Mouse (Mus musculus) gastrocnemius, postnatal 4 days (tissue): Measurements from ENCODE around the gene Ism2. TPM values are rescaled to one million over a fixed set of nuclear protein-coding genes. Genes with fewer than 3 reads are reported as not detected.
A peak's percentile ranks its signal among the peaks of the same experiment; 100 is the strongest.
"Not testable (repeated sequence)": the region's sequence is repeated elsewhere in the genome, so short reads cannot be mapped to it uniquely, and the experiment has no call there.

Experiments used
- DNase-seq, 2 experiments: peaks; one replicate each; pipeline ENCODE4 v3.0.0; 2021 to 2022; ENCODE audit warnings: low spot score in 2 of 2, mixed read lengths in 2 of 2
- total RNA-seq, 2 experiments: library from RNA; stranded (reverse); gene quantifications; 2 replicates each; pipeline ENCODE4 v1.2.3; 2021

Gene Ism2
- total RNA-seq, 2 experiments from 2014 or later = 0.25 to 0.41 TPM

DNA sequence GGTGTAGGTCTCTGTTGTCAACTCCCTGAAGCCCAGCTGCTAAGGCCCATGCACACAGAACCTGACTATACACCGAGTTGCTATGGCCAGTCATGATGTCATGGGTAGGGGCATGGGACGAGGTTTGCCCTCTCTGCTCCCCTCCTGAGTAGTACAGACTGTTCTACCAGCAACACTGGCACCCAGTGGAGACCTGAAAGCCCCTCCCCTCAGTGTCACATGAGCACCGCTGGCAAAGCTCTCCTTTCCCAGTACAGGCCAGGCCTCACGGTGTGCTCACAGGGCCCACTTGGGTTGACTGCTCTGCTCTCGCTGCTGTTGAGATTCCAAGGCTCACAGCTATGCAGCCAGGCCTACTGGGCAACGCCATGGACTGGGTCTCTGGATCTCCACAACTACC, 5.6 kb downstream of the Ism2 start:
- DNase-seq = no peak

DNA sequence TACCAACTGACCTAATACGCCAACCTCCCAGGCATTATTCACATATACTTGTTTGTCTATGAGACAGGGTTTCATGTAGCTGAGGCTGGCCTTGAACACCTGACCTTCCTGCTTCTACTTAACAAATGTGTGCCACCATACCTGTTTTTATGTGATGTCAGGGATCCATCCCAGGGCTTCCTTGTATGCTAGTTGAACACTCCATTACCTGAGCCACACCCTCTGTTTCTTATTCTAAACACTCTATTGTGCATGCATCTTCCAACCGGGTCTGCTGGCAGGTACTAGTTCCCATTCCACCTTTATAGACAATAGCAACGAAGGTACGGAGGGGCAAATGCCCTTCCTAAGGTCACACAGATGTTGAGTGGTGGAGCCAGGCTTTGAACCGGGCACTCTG, 10.4 kb downstream of the Ism2 start:
- DNase-seq = no peak

DNA sequence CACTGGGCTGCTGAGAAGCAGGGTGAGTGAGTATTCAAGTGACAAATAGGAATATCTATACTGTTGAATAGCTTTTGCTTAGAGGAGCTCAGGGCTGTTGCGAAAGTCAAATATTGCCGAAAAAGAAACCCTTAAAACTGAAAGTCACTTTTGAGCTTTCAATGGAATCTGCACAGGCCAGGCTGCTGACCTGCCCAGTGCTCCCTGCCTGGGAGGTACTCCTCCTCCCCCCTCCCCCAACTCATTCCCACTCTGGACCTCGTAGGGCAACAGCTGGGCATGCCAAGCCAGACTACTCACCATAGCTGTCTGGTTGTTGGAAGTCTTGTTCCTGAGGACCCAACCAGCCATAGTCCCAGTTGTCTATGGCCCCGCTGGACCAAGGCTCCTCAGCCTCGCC, 14.8 kb downstream of the Ism2 start:
- DNase-seq = no peak

DNA sequence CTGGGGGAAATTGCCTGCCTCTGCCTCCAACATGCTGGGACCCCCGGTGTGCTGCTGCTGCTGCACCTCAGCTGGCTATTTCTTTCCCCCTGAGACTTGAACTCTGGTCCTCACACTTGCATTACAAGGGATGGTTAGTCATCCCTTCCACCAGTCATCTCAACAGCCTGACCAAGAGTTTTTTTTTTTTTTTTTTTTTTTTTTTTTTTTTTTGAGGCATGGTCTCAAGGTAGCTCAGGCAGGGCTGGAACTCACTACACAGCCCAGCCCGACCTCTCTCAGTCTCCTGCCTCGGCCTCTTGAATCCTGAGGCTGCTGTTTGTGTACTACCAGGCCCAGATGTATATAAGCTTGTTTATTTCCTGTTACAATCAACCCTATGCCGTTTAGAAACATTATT, 15.2 kb downstream of the Ism2 start:
- DNase-seq = no peak

DNA sequence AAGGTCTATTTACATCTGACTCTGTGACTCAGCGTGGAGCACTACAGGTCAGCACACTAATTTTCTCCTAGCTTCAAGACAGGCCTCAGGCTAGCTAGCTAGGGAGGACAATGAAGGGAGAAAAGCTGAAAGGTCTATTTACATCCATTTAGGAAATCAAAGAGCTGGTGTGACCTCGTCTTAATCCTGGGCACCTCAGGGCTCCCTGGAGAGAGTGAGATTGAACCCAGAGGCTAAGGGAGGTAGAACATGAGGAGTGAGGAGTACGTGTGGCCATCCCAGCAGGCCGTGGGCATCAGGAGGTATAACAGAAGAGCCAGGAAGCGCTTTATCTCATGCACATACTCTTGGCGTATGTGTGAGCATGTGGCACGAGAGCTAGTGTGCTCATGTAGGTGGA, 15.8 kb downstream of the Ism2 start:
- DNase-seq = no peak

DNA sequence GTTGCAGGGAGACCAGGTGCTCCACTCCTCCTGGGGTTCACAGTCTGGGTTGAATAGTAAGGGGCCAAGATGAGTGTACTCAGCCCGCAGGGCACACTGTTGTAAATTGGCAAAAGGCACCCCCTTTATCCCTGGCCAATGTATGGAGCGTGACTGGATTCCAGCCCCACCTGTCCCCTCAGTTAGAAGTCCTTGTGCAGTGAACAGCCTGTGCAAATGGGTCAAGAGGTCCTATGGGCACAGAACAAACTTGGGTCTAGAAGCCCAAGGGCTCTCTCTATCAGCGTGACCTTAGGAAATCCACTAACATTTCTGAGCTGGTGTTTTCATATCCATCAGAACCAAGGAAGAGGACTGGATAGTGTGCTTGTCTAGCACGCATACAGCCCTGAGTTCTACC, 16.8 kb downstream of the Ism2 start:
- DNase-seq = no peak

DNA sequence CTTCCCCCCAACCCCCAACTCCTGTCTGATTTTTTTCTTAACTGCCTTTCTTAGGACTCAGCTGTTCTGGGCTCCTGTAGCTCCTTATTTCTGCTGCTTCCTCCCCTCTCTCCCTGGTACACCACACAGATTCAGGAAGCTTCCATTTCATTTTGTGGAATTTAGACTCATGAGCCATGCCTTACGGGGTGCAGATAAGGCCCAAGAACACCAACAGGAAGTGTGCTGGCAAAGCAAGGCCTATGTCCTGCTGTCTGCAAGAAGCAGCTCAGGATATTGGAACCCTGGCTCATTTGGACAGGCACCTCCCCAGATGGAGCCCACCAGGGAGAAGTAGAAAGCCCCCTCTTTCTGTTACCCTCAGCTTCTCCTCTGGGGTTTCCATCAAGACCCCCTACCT, 17.7 kb downstream of the Ism2 start:
- no peak for DNase-seq

DNA sequence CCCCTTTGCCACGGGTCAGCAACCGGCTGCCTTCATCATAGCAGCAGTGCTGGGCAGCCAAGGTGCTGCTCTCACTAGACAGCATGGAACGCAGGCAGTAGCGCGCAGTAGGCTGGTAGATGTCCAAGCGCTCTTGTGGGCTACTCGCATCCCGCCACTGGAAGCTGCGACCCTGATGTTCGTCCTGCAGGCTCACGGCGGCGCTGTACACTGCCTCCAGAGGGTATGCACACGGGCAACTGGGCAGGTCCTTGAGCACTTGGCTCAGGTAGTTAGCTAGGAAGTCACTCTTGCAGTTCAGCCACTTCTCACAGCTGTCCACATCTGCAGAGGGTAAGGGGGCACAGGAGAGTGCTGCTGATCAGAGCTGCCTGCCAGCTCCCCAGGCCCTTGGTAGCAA, 19.6 kb downstream of the Ism2 start:
- no peak for DNase-seq

DNA sequence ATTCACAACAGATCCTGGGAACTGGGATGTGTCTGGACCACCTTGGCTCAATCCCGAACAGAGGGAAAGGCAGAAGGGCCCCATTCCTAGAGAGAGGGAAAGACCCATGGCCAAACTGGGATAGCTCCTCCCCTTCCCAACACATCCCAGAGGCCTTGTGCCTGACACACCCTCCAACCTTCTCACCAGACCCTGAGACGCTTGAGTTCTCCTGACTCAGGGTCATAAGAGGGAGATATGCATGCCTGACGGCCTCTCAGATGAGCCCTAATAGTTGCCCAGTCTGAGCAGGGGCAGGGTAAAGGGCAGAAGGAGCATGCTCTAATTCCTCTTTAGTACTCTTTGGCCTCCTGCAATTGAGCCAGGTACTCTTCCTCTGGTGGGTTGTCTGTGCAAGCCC, 20.2 kb downstream of the Ism2 start:
- no peak for DNase-seq

DNA sequence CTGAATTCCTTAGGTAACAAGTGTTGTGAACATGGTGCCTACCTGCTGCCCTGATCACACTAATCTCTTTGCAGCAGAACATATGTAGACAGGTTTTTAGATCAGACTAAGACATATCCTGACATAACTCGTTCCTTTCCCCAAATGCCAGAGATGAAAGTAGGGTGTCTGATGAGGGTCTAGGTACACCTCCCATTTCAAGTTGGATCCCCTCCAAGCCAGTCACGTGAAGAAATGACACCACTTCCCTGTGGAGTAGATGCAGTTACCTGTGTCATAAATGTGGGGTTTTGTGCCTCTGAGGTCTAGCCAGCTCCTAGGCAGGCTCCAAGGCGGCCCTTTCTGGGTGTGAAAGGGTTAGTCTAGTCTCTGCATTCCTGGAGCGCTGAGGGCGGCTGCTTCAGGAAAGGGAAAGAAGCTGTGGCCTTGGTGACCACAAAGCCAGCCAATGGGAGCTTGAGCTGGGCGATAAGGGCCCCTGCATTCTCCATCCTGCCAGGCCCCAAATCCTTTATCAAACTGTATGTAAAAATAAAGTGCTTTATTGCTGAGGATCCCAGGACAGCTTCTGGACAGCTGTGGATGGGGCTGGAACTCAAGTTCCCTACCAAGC, 21.3 kb downstream of the Ism2 start:
- no peak for DNase-seq

DNA sequence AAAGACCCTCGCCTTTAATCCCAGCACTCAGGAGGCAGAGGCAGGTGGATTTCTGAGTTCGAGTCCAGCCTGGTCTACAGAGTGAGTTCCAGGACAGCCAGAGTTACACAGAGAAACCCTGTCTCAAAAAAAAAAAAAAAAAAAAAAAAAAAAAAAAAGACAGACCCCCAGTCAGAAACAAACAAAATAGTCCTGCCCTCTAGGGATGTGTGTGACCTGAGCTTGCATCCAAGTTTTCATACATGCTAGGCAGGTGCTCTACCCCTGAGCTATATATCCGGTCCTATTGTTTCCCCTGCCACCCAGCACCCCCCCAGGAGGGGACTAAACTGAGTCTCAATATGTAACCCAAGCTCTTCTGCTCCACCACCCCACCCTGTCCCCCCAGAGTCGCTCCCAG, 22.3 kb downstream of the Ism2 start:
- DNase-seq = not testable (repeated sequence)

DNA sequence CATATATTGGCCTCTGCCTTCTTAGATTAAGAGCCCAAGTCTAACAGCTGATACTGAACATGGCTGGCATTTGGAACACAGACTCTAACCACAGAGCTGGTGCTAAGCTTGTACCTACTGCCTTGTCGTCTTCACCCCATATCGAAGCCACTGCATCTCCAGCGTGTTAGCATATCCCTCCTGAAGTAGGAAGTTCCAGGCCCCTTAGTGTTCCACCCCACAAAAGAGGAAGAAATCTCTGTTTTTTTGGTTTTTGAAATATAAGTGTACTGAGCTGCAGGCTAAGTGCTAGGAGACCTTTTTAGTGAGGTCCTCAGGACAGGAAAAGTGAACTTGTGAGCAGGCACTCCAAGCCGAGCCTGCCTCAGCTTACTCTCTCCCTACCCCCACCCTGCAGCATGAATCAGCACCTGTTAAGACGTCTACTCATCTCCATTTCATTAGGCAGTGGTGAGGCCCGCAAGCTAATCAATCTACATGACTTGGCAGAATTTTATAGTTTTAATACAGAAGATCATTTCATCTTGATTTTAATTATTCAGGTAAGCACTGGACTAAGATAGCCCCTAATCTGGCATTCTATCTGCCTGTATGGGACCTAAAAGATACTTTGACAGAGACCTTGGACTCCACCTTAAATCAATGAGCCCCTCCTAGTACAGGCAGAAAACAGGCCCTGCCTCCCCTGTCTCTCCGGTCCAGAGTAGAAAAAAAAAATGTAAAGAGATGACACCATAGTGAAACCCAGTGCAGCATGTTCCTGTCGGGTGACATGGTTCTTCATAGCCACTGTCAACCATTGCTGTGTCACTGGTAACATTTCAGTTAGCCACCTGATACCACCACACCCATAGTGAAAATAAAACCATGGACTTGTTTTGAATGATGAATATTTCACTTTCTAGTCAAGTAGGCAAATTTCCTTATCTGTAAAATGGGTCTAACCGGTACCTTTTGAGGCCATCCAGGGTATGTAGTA, 24.4 kb downstream of the Ism2 start:
- no peak for DNase-seq

DNA sequence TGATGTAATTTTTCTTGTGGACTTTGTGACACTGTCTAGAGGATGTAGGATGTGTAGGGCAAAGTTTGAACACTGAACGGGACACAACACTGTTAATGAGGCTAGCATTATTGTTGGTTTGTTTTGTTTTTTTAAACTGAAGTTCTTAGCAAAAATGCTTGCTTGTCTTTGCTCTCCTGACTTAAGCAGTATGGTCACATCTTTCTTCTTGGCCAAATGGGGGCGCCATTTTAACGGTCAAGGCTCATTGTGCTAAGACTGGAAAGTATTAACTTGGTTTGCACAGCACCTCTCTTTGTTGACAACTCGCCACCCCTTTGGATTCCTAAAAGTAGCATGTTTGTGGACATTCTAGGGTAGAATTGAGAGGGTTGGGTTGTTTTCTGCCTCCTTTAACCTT, 31.8 kb downstream of the Ism2 start:
- peak in 1 of 2 experiments; percentile 27 for DNase-seq

DNA sequence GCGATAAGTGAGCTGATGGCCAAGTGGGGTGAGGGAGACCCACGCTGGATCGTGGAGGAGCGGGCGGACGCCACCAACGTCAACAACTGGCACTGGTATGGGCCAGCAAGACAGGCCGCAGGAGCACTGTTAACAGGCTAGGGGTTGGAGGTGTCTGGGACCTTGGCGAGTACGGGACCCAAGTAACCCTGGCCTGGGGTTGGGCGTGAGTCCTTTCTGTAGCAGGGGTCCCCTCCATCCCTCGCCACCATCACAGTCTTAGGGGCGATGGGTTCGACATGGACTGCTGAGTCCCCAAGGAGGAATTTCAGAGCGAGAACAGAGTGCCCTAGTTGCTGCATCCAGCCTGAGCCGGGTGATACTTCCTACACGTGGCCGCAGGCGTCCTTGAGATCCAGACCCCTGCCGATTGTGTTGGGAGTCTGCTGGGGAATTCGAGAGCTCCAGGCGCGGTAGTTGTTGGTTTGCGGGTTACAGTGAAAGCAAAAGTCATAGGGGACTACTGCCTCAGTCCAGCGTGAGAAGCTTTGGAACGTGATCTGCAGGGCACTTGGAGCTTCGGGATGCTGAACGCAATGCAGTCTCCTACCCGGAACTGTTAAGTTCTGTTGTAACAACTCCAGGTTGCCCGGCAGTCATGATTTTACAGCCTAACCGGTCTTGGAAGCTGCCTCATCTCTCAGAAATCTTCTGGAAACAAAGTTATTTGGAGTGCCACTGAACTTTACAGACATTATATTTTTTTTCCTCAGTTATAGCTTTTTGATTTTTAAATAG, 32.5 kb downstream of the Ism2 start:
- DNase-seq = no peak

DNA sequence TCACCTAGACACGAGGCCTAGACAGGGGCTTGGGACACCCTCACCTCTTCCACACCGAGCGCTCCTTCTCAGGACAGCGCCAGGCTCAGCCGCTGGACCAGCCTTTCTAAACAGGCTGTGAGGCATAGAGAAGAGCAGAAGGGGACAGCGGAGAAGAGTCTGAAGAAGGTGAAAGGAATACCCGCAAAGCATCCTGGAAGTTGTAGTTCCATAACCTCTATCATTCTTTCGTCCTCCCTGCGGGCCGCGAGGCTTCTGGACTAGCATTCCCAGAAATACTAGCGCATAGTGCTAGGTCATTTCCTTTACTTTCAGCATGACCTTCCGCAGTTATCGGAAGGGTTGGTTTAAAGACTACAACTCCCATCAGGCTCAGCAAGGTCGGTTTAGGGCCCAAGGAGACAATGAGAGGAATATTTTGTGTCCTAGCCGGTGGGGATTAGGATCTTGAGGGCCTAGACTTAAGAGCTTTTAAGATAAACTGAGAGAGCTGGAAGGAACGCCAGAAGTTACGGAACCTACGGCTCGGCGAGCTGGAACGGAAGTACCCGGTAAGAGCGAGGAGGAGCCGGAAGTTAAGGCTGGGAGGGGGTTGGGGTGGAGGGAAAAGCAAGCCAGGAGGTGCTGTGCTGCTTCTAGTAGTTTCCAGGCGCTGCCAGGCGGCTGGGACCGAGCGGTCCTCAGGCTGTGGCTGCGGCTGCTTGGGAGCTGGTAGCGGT, 33.2 kb downstream of the Ism2 start, which contains the start of the genes Vipas39 and Ahsa1:
TSS of gene Vipas39 (minus strand) at position 149 of the 719 bp plus-strand sequence.
TSS of gene Ahsa1 (plus strand) at position 372 of the 719 bp plus-strand sequence.
- peak; percentile 46 to 83 for DNase-seq

DNA sequence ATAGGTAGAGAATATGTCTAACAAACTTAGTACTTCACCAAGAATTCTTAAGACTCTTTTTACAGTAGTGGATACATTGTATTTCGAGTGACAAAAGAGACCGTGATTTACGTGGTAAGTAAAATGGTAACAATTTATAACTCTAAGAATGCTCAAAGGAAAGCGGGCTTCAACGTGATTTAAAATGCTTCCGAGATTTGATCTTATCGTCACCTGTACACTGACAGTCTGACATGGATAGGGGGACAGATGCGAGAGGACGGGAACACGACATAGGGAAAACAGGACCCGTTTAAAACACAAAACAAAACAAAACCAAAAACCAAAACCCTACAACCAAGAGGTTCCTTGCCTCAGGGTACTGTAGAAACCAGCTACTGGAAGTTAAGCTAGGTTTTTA, 34.1 kb downstream of the Ism2 start:
- no peak for DNase-seq

DNA sequence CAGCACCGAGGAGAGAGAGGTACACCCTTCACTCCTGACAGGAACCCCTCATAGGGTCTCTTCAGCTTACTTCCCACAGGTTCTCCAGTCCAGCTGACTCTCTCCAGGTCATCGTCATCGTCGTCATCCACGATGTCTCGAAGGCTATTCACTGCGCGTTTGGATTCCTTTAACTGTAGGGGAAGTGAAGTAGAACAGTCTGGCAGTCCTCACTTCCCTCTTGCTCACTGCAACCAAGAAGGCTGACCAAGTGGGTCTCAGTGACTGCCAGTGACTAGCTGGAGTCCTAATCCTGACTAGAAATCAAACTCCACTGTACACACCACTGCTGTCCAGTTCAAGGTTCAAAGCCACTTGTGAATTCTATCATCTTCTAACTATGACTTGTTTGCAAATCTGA, 38.9 kb downstream of the Ism2 start:
- no peak for DNase-seq

DNA sequence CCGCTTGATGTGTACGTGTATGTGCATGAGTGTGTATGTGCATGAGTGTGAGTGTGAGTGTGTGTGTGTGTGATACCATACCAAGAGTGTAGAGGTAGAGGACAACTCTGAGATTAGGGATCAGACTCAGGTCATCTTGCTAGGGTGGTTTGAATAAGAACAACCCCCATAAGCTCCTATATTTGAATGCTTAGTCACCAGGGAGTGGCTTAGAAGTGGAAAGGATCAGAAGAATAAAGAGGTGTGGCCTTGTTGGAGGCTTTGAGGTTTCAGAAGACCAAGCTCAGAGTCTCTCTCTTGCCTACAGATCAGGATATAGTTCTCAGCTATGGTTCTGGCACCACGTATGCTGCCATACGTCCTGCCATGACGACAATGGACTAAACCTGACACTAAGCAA, 42.9 kb downstream of the Ism2 start:
- no peak for DNase-seq

DNA sequence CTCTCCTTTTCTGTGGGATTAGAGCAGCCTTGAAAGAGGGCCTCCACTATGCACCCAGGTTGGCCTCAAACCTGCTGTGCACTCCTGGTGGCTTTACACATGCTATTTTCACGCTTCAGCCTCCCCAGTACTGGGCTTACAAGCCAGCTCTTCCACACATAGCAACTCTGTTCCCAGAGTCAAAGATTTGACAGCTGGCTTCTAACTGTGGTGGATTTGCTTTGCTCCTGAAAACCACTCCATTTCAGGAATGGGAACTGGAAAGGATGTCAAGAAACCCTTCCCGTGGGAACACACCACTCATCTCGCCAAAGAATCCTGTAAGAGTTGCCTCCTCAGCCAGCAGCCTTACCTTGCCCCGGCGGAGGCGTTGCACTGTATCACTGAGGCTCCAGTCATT, 45.6 kb downstream of the Ism2 start:
- no peak for DNase-seq

DNA sequence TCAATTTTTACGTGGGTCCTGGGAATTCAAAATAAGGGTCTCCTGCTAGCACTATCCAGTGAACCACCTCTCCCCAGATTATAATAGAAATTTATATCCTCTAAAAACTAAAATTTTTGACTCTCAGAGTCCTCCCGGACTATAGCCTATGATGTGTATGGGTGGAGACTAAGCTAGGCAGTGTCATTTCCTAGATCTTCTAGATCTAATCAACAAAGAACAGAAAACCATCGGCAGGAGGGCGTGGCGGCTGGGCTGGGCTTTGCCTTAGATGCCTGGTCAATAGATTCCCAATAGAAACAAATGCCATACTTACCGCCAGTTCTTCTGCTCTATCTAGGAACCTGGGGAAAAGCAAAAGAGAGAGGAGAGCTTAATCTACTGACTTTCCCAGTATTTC, 49.3 kb downstream of the Ism2 start:
- DNase-seq = no peak

DNA sequence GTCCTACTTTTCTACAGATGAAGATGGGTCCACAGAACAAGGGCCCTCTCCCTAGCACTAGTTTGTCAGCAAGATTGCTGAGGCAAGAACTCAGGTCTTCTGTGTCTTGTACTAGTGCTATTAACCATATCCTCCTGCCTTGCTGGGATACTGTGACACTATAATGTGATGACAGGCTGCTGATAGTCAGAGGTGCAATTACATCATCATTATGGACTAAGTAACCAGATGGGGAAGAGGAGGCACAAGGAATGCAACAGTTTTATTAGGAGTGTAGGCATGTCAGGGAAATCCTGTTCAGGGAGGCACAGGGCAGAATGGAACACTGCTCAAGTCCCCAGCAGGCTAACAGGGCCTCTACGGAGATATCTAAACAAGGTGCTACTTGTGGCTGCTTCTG, 60.9 kb downstream of the Ism2 start, which contains the start of gene Noxred1:
TSS of gene Noxred1 (minus strand) at position 101 of the 400 bp plus-strand sequence.
- no peak for DNase-seq
